Mouse (Mus musculus): Measurements from ENCODE around the gene Cmss1.
A peak's percentile ranks its signal among the peaks of the same experiment; 100 is the strongest.
"Not testable (repeated sequence)": the region's sequence is repeated elsewhere in the genome, so short reads cannot be mapped to it uniquely, and the experiment has no call there.

Cmss1 gene

GRCm38 (mm10) chr16:57427516-57428285 lies 179.0 kb downstream of the Cmss1 start:
- DNase-seq (ENCODE audit: low spot score) = no peak

GRCm38 (mm10) chr16:57426680-57427079 lies 180.0 kb downstream of the Cmss1 start:
- DNase-seq (ENCODE audit: low spot score) = no peak

- no peak for DNase-seq (ENCODE audit: low spot score)
These were observed 183.5 kb downstream of the Cmss1 start for GRCm38 (mm10) chr16:57423001-57423800.

- DNase-seq (ENCODE audit: low spot score) = no peak
These were observed 184.8 kb downstream of the Cmss1 start for GRCm38 (mm10) chr16:57421680-57422417.

GRCm38 (mm10) chr16:57420773-57421556 lies 185.7 kb downstream of the Cmss1 start:
- DNase-seq (ENCODE audit: low spot score) = no peak

GRCm38 (mm10) chr16:57419881-57420280 lies 186.8 kb downstream of the Cmss1 start:
- DNase-seq (ENCODE audit: low spot score) = no peak

GRCm38 (mm10) chr16:57419332-57419731 lies 187.3 kb downstream of the Cmss1 start:
- DNase-seq (ENCODE audit: low spot score) = no peak

- no peak for DNase-seq (ENCODE audit: low spot score)
These were observed 188.7 kb downstream of the Cmss1 start for GRCm38 (mm10) chr16:57417955-57418354.

GRCm38 (mm10) chr16:57417017-57417416 lies 189.6 kb downstream of the Cmss1 start:
- DNase-seq (ENCODE audit: low spot score) = no peak

- DNase-seq (ENCODE audit: low spot score) = no peak
These were observed 190.6 kb downstream of the Cmss1 start for GRCm38 (mm10) chr16:57416049-57416448.

GRCm38 (mm10) chr16:57412766-57413165 lies 193.9 kb downstream of the Cmss1 start:
- DNase-seq (ENCODE audit: low spot score) = no peak

GRCm38 (mm10) chr16:57403825-57404224 lies 202.8 kb downstream of the Cmss1 start:
- DNase-seq (ENCODE audit: low spot score) = no peak

GRCm38 (mm10) chr16:57402910-57403309 lies 203.8 kb downstream of the Cmss1 start:
- DNase-seq (ENCODE audit: low spot score) = no peak

- no peak for DNase-seq (ENCODE audit: low spot score)
These were observed 205.0 kb downstream of the Cmss1 start for GRCm38 (mm10) chr16:57401702-57402101.

- no peak for DNase-seq (ENCODE audit: low spot score)
These were observed 207.1 kb downstream of the Cmss1 start for GRCm38 (mm10) chr16:57399566-57399965.

GRCm38 (mm10) chr16:57398387-57399214 lies 208.1 kb downstream of the Cmss1 start:
- DNase-seq (ENCODE audit: low spot score) = peak; percentile 43

GRCm38 (mm10) chr16:57397845-57398244 lies 208.8 kb downstream of the Cmss1 start:
- DNase-seq (ENCODE audit: low spot score) = no peak

- DNase-seq (ENCODE audit: low spot score) = no peak
These were observed 210.4 kb downstream of the Cmss1 start for GRCm38 (mm10) chr16:57396249-57396648.

- DNase-seq (ENCODE audit: low spot score) = no peak
These were observed 213.5 kb downstream of the Cmss1 start for GRCm38 (mm10) chr16:57393161-57393560.

- DNase-seq (ENCODE audit: low spot score) = no peak
These were observed 214.2 kb downstream of the Cmss1 start for GRCm38 (mm10) chr16:57392461-57392860.

- not testable (repeated sequence) for DNase-seq (ENCODE audit: low spot score)
These were observed 215.5 kb downstream of the Cmss1 start for GRCm38 (mm10) chr16:57391171-57391570.

All from ovary, postnatal 10 days (tissue).